Mouse (Mus musculus) heart, adult 2 months (tissue): ENCODE measurements at regions not wholly inside any gene's neighbourhood (a gene's known extent, or its start where the extent isn't known, plus 50 kb on each side); places are given as distances from the start of the nearest gene placed in this dataset.

Experiments used
- DNase-seq, 2 experiments: peaks; one replicate each; pipeline ENCODE4 v3.0.0; 2021
- H3K27ac ChIP-seq: fragments of 200-600 bp; 2 replicates; pipeline ENCODE4 v1.8.1; 2022
- H3K27me3 ChIP-seq: fragments of 200-500 bp; 2 replicates; pipeline ENCODE4 v1.6.1; 2012; ENCODE audit warnings: mild to moderate bottlenecking, low read length, inconsistent platforms, mixed read lengths; ENCODE audit not compliant: control insufficient read depth, insufficient read depth
- H3K36me3 ChIP-seq: fragments of 200-500 bp; 2 replicates; pipeline ENCODE4 v1.6.1; 2012; ENCODE audit warnings: low read length, inconsistent platforms; ENCODE audit not compliant: control insufficient read depth, insufficient read depth
- H3K4me1 ChIP-seq: fragments of 200-500 bp; 2 replicates; pipeline ENCODE4 v1.6.1; 2011; ENCODE audit warnings: low read length; ENCODE audit not compliant: control insufficient read depth, insufficient read depth
- H3K4me3 ChIP-seq: fragments of 200-600 bp; 2 replicates; pipeline ENCODE4 v1.8.1; 2022
- H3K79me2 ChIP-seq: fragments of 200-500 bp; replicated peaks from 2 replicates; pipeline ENCODE4 v1.6.1; 2012; ENCODE audit warnings: mild to moderate bottlenecking, inconsistent platforms, low read length, moderate library complexity, mixed read lengths; ENCODE audit not compliant: control insufficient read depth, insufficient read depth
- H3K9ac ChIP-seq: fragments of 200-500 bp; 2 replicates; pipeline ENCODE4 v1.6.1; 2012; ENCODE audit warnings: low read depth, mild to moderate bottlenecking, control low read depth, inconsistent platforms, low read length, mixed read lengths
- CTCF ChIP-seq: fragments of 200-600 bp; IDR thresholded peaks from 2 replicates; pipeline ENCODE4 v1.8.1; 2022; ENCODE audit warnings: antibody characterized with exemption, mild to moderate bottlenecking, moderate library complexity
- EP300 ChIP-seq: fragments of 200-500 bp; IDR thresholded peaks from 2 replicates; pipeline ENCODE4 v1.6.1; 2011; ENCODE audit warnings: low read depth, low read length, control low read depth; ENCODE audit not compliant: insufficient read depth
- POLR2A ChIP-seq: fragments of 200-500 bp; IDR thresholded peaks from 2 replicates; pipeline ENCODE4 v1.6.1; 2011; ENCODE audit warnings: mild to moderate bottlenecking, low read depth, low read length, control low read depth; ENCODE audit not compliant: insufficient read depth
- WGBS: fragments of 180-500 bp; shearing (Covaris S2); methylation state at CpG from one replicate; pipeline ENCODE4 v1.1.7; 2018; 5-methylcytosine and 5-hydroxymethylcytosine counted together
- intact Hi-C: fragments of 180-260 bp; cut with DNase I; formaldehyde crosslinking; loops from one replicate; pipeline ENCODE4 v1.15.1; 2025

DNA sequence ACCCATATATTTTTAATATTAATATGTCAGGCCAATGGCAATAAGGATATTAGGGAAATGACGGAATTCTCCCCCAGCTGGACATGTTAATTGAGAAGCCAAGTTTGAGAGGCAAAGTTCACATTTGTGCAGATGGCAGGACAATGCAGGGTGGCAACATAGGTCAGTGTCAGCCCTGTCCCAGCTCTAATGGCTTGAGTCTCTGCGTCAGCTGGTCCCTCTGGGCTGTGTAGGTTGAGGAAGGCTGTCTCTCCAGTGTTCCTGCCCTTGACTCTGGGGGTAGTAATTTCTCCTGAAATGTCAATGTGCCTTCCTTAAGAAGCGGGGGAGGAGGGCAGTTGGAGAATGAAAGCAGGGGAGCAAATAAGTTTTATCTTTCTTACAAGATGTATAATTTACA, 390.2 kb downstream of the Nr2f2 start:
- no peak overlapping the region for H3K4me3 ChIP-seq
- no peak for DNase-seq
- intact Hi-C loops = no loop called here
- no peaks in the 10 kb centered on the region for H3K36me3 ChIP-seq
- WGBS = 80% methylated on average over 3 of the region's 3 CpGs
- H3K9ac ChIP-seq = no peak overlapping the region
- no peak for TF ChIP-seq CTCF
- no peak for TF ChIP-seq EP300
- TF ChIP-seq POLR2A = no peak
- no peaks in the 10 kb centered on the region for H3K27me3 ChIP-seq
- H3K27ac ChIP-seq = no peak overlapping the region
- no peaks in the 10 kb centered on the region for H3K79me2 ChIP-seq
- no peaks in the 10 kb centered on the region for H3K4me1 ChIP-seq

GRCm38 (mm10) chr7:69964002-69964401, 402.5 kb downstream of the Nr2f2 start:
- no peaks in the 10 kb centered on the region for H3K4me1 ChIP-seq
- DNase-seq = no peak
- no peak overlapping the region for H3K27ac ChIP-seq
- no peaks in the 10 kb centered on the region for H3K27me3 ChIP-seq
- no peaks in the 10 kb centered on the region for H3K36me3 ChIP-seq
- 57% methylated on average over 8 of the region's 8 CpGs for WGBS
- no peaks in the 10 kb centered on the region for H3K79me2 ChIP-seq
- H3K9ac ChIP-seq = no peak overlapping the region
- H3K4me3 ChIP-seq = no peak overlapping the region
- intact Hi-C loops = no loop called here
- TF ChIP-seq EP300 (no peak), CTCF (no peak), POLR2A (no peak)

DNA sequence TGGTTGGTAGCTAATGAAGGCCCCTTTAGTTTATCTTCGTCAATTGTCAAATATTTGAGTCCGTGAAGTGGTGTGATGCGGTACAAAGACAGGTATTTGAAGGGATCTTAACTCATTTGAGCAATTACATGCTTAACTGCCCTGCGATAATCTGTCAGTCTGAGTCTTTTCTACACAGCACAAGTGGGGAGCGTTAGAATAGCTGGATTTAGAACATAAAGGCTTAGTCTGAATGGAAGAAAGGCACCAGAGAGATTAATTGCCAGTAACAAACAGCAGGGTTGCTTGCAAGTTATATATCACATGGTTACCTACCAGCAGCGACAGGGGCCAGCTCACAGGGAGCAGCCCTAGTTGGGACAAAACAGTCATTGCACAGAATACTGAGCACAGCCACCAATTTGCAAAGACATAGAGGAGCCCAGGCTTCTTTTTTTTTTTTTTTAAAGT, 416.3 kb downstream of the Nr2f2 start:
- Histone ChIP-seq H3K9ac (no peak overlapping the region), H3K36me3 (no peaks in the 10 kb centered on the region), H3K4me3 (no peak overlapping the region), H3K27me3 (no peaks in the 10 kb centered on the region), H3K4me1 (no peaks in the 10 kb centered on the region), H3K27ac (no peak overlapping the region), H3K79me2 (no peaks in the 10 kb centered on the region)
- no peak for DNase-seq
- intact Hi-C loops = no loop called here
- WGBS = 77% methylated on average over 6 of the region's 6 CpGs
- TF ChIP-seq CTCF (no peak), POLR2A (no peak), EP300 (no peak)

DNA sequence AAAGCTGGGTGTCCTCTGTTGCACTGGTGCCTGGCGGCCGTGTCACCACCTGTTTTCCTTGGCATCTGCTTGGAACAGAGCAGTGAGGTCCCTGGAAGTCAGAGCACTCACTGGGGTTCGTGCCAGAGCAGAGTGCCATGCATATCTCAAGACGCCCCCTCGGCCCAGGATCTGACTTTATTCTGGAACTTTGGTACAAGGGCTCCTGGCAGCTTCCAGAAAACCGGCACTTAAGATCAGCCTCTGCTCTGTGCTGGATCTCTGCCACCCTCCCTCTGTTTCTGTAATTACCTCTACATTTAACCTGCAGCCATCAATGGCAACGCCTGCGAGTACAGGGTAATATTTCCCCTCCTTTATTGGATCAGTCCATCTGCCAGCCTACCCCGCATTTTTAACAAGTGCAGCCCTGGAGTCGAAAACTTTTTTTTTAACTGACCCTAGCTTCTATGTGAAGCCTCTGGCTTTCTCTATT, 416.9 kb downstream of the Nr2f2 start:
- H3K9ac ChIP-seq = no peak overlapping the region
- TF ChIP-seq POLR2A = no peak
- intact Hi-C loops = no loop called here
- no peak overlapping the region for H3K4me3 ChIP-seq
- DNase-seq = no peak
- H3K79me2 ChIP-seq = no peaks in the 10 kb centered on the region
- H3K27ac ChIP-seq = no peak overlapping the region
- no peaks in the 10 kb centered on the region for H3K4me1 ChIP-seq
- no peaks in the 10 kb centered on the region for H3K36me3 ChIP-seq
- no peaks in the 10 kb centered on the region for H3K27me3 ChIP-seq
- WGBS = 44% methylated on average over 10 of the region's 10 CpGs

GRCm38 (mm10) chr7:69946396-69946795, 420.1 kb downstream of the Nr2f2 start:
- no peaks in the 10 kb centered on the region for H3K36me3 ChIP-seq
- H3K4me1 ChIP-seq = no peaks in the 10 kb centered on the region
- H3K27me3 ChIP-seq = no peaks in the 10 kb centered on the region
- TF ChIP-seq EP300 = no peak
- no peak for TF ChIP-seq CTCF
- no peak for TF ChIP-seq POLR2A
- no peaks in the 10 kb centered on the region for H3K79me2 ChIP-seq
- 53% methylated on average over 3 of the region's 3 CpGs for WGBS
- H3K9ac ChIP-seq = no peak overlapping the region
- no peak overlapping the region for H3K27ac ChIP-seq
- intact Hi-C loops = no loop called here
- H3K4me3 ChIP-seq = no peak overlapping the region
- no peak for DNase-seq

DNA sequence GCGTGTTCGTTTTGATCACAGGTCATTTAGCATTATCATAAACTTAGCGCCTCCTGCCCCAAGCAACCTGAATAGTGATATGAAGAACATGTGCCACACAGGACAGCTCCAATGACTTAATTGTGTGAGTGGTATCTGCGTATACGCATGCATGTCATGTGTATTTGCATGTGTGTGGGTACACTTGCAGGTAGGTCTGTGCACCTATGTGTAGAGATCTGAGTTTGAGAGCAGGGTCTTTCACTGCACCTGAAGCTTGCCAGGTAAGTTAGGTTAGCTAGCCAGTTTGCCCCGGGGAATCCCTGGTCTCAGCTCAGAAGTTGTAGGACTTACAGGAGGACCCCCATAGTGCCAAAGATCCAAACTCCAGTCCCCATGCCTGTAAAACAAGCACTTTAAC, 424.7 kb downstream of the Nr2f2 start:
- no peaks in the 10 kb centered on the region for H3K36me3 ChIP-seq
- H3K4me1 ChIP-seq = no peaks in the 10 kb centered on the region
- WGBS = 88% methylated on average over 6 of the region's 6 CpGs
- no peak overlapping the region for H3K4me3 ChIP-seq
- no peak for TF ChIP-seq CTCF
- no peak for TF ChIP-seq POLR2A
- no peak for TF ChIP-seq EP300
- no peak overlapping the region for H3K9ac ChIP-seq
- DNase-seq = no peak
- H3K27me3 ChIP-seq = no peaks in the 10 kb centered on the region
- no peaks in the 10 kb centered on the region for H3K79me2 ChIP-seq
- intact Hi-C loops = no loop called here
- no peak overlapping the region for H3K27ac ChIP-seq
